Mouse (Mus musculus): ENCODE measurements at regions not wholly inside any gene's neighbourhood (a gene's known extent, or its start where the extent isn't known, plus 50 kb on each side); places are given as distances from the start of the nearest gene placed in this dataset.

- Histone ChIP-seq H3K4me3 (ENCODE audit: low read depth, low read length) (no peak overlapping the region), H3K4me1 (ENCODE audit: control insufficient read depth, insufficient read depth, low read length) (peaks cover 15% of the 10 kb centered on the region; the same call in 1 of the 2 replicates), H3K9me3 (ENCODE audit: control insufficient read depth, low read length) (no peaks in the 10 kb centered on the region), H3K27ac (replicated peaks; ENCODE audit: low read depth, low read length) (no peak overlapping the region), H3K4me2 (ENCODE audit: low read depth, low read length) (no peak overlapping the region), H3K27me3 (replicated peaks; ENCODE audit: control insufficient read depth, insufficient read depth, low read length) (no peaks in the 10 kb centered on the region), H3K9ac (ENCODE audit: low read depth, low read length) (no peak overlapping the region), H3K36me3 (ENCODE audit: control insufficient read depth, insufficient read depth, low read length) (no peaks in the 10 kb centered on the region)
- 35% methylated on average over 2 of the region's 2 CpGs for WGBS
- DNase-seq (ENCODE audit: low spot score) = no peak
- ATAC-seq (ENCODE audit: low read depth) = no peak
Observed at GRCm38 (mm10) chr6:95207063-95207462, 90.0 kb downstream of the Kbtbd8 start.

GRCm38 (mm10) chr6:95217431-95217830 is 100.4 kb downstream of the Kbtbd8 start:
- H3K9me3 ChIP-seq (ENCODE audit: control insufficient read depth, low read length) = no peaks in the 10 kb centered on the region
- no peak overlapping the region for H3K27ac ChIP-seq (replicated peaks; ENCODE audit: low read depth, low read length)
- H3K4me3 ChIP-seq (ENCODE audit: low read depth, low read length) = no peak overlapping the region
- H3K9ac ChIP-seq (ENCODE audit: low read depth, low read length) = no peak overlapping the region
- 38% methylated on average over 6 of the region's 6 CpGs for WGBS
- ATAC-seq (ENCODE audit: low read depth) (peak; percentile 26; the same call in 1 of the 2 replicates), DNase-seq (ENCODE audit: low spot score) (peak; percentile 63)
- H3K27me3 ChIP-seq (replicated peaks; ENCODE audit: control insufficient read depth, insufficient read depth, low read length) = no peaks in the 10 kb centered on the region
- no peaks in the 10 kb centered on the region for H3K4me1 ChIP-seq (ENCODE audit: control insufficient read depth, insufficient read depth, low read length)
- H3K4me2 ChIP-seq (ENCODE audit: low read depth, low read length) = no peak overlapping the region
- no peaks in the 10 kb centered on the region for H3K36me3 ChIP-seq (ENCODE audit: control insufficient read depth, insufficient read depth, low read length)

- DNase-seq (ENCODE audit: low spot score) (no peak), ATAC-seq (ENCODE audit: low read depth) (no peak)
- Histone ChIP-seq H3K4me1 (ENCODE audit: control insufficient read depth, insufficient read depth, low read length) (no peaks in the 10 kb centered on the region), H3K27ac (replicated peaks; ENCODE audit: low read depth, low read length) (no peak overlapping the region), H3K36me3 (ENCODE audit: control insufficient read depth, insufficient read depth, low read length) (no peaks in the 10 kb centered on the region), H3K4me3 (ENCODE audit: low read depth, low read length) (no peak overlapping the region), H3K4me2 (ENCODE audit: low read depth, low read length) (no peak overlapping the region), H3K27me3 (replicated peaks; ENCODE audit: control insufficient read depth, insufficient read depth, low read length) (no peaks in the 10 kb centered on the region), H3K9me3 (ENCODE audit: control insufficient read depth, low read length) (no peaks in the 10 kb centered on the region), H3K9ac (ENCODE audit: low read depth, low read length) (no peak overlapping the region)
- 59% methylated on average over 3 of the region's 3 CpGs for WGBS
Observed at GRCm38 (mm10) chr6:95218830-95219229, 101.8 kb downstream of the Kbtbd8 start.

GRCm38 (mm10) chr6:95223537-95223936 is 98.4 kb upstream of the Gm10234 start:
- 23% methylated on average over 7 of the region's 7 CpGs for WGBS
- DNase-seq (ENCODE audit: low spot score) (peak; percentile 81), ATAC-seq (ENCODE audit: low read depth) (peak; percentile 68; the same call in 1 of the 2 replicates)
- no peaks in the 10 kb centered on the region for H3K36me3 ChIP-seq (ENCODE audit: control insufficient read depth, insufficient read depth, low read length)
- no peaks in the 10 kb centered on the region for H3K4me1 ChIP-seq (ENCODE audit: control insufficient read depth, insufficient read depth, low read length)
- H3K27ac ChIP-seq (replicated peaks; ENCODE audit: low read depth, low read length) = no peak overlapping the region
- no peaks in the 10 kb centered on the region for H3K27me3 ChIP-seq (replicated peaks; ENCODE audit: control insufficient read depth, insufficient read depth, low read length)
- no peak overlapping the region for H3K4me2 ChIP-seq (ENCODE audit: low read depth, low read length)
- no peak overlapping the region for H3K9ac ChIP-seq (ENCODE audit: low read depth, low read length)
- no peak overlapping the region for H3K4me3 ChIP-seq (ENCODE audit: low read depth, low read length)
- no peaks in the 10 kb centered on the region for H3K9me3 ChIP-seq (ENCODE audit: control insufficient read depth, low read length)

- Histone ChIP-seq H3K36me3 (ENCODE audit: control insufficient read depth, insufficient read depth, low read length) (no peaks in the 10 kb centered on the region), H3K9me3 (ENCODE audit: control insufficient read depth, low read length) (no peaks in the 10 kb centered on the region), H3K4me1 (ENCODE audit: control insufficient read depth, insufficient read depth, low read length) (no peaks in the 10 kb centered on the region), H3K4me2 (ENCODE audit: low read depth, low read length) (no peak overlapping the region), H3K4me3 (ENCODE audit: low read depth, low read length) (no peak overlapping the region), H3K9ac (ENCODE audit: low read depth, low read length) (no peak overlapping the region), H3K27me3 (replicated peaks; ENCODE audit: control insufficient read depth, insufficient read depth, low read length) (no peaks in the 10 kb centered on the region), H3K27ac (replicated peaks; ENCODE audit: low read depth, low read length) (no peak overlapping the region)
- WGBS = 61% methylated on average over 8 of the region's 8 CpGs
- ATAC-seq (ENCODE audit: low read depth) = peak; percentile 72
- DNase-seq (ENCODE audit: low spot score) = peak; percentile 80
Observed at GRCm38 (mm10) chr6:95229885-95230284, 92.0 kb upstream of the Gm10234 start.

GRCm38 (mm10) chr6:95234712-95235111 is 87.2 kb upstream of the Gm10234 start:
- peak overlapping the region; percentile 35 for H3K4me2 ChIP-seq (ENCODE audit: low read depth, low read length)
- no peak overlapping the region for H3K9ac ChIP-seq (ENCODE audit: low read depth, low read length)
- no peak overlapping the region for H3K4me3 ChIP-seq (ENCODE audit: low read depth, low read length)
- 49% methylated on average over 13 of the region's 13 CpGs for WGBS
- no peaks in the 10 kb centered on the region for H3K4me1 ChIP-seq (ENCODE audit: control insufficient read depth, insufficient read depth, low read length)
- no peak overlapping the region for H3K27ac ChIP-seq (replicated peaks; ENCODE audit: low read depth, low read length)
- no peak for ATAC-seq (ENCODE audit: low read depth)
- no peak for DNase-seq (ENCODE audit: low spot score)
- no peaks in the 10 kb centered on the region for H3K9me3 ChIP-seq (ENCODE audit: control insufficient read depth, low read length)
- H3K27me3 ChIP-seq (replicated peaks; ENCODE audit: control insufficient read depth, insufficient read depth, low read length) = no peaks in the 10 kb centered on the region
- H3K36me3 ChIP-seq (ENCODE audit: control insufficient read depth, insufficient read depth, low read length) = no peaks in the 10 kb centered on the region

- H3K4me3 ChIP-seq (ENCODE audit: low read depth, low read length) = no peak overlapping the region
- no peak for ATAC-seq (ENCODE audit: low read depth)
- 77% methylated on average over 5 of the region's 5 CpGs for WGBS
Observed at GRCm38 (mm10) chr6:95243657-95244056, 78.3 kb upstream of the Gm10234 start.

GRCm38 (mm10) chr6:95244911-95245310 is 77.0 kb upstream of the Gm10234 start:
- Histone ChIP-seq H3K27me3 (replicated peaks; ENCODE audit: control insufficient read depth, insufficient read depth, low read length) (no peaks in the 10 kb centered on the region), H3K9ac (ENCODE audit: low read depth, low read length) (no peak overlapping the region), H3K36me3 (ENCODE audit: control insufficient read depth, insufficient read depth, low read length) (no peaks in the 10 kb centered on the region), H3K4me3 (ENCODE audit: low read depth, low read length) (no peak overlapping the region), H3K9me3 (ENCODE audit: control insufficient read depth, low read length) (no peaks in the 10 kb centered on the region), H3K4me1 (ENCODE audit: control insufficient read depth, insufficient read depth, low read length) (no peaks in the 10 kb centered on the region), H3K4me2 (ENCODE audit: low read depth, low read length) (no peak overlapping the region), H3K27ac (replicated peaks; ENCODE audit: low read depth, low read length) (no peak overlapping the region)
- ATAC-seq (ENCODE audit: low read depth) (no peak), DNase-seq (ENCODE audit: low spot score) (no peak)
- WGBS = 76% methylated on average over 7 of the region's 7 CpGs

More at GRCm38 (mm10) chr6:95243657-95244056, 78.3 kb upstream of the Gm10234 start:
- Histone ChIP-seq H3K4me1 (ENCODE audit: control insufficient read depth, insufficient read depth, low read length) (no peaks in the 10 kb centered on the region), H3K9me3 (ENCODE audit: control insufficient read depth, low read length) (no peaks in the 10 kb centered on the region), H3K27ac (replicated peaks; ENCODE audit: low read depth, low read length) (no peak overlapping the region), H3K36me3 (ENCODE audit: control insufficient read depth, insufficient read depth, low read length) (no peaks in the 10 kb centered on the region), H3K4me2 (ENCODE audit: low read depth, low read length) (no peak overlapping the region), H3K27me3 (replicated peaks; ENCODE audit: control insufficient read depth, insufficient read depth, low read length) (no peaks in the 10 kb centered on the region), H3K9ac (ENCODE audit: low read depth, low read length) (no peak overlapping the region)
- DNase-seq (ENCODE audit: low spot score) = no peak

GRCm38 (mm10) chr6:95256303-95256702 is 65.6 kb upstream of the Gm10234 start:
- Histone ChIP-seq H3K4me1 (ENCODE audit: control insufficient read depth, insufficient read depth, low read length) (no peaks in the 10 kb centered on the region), H3K27me3 (replicated peaks; ENCODE audit: control insufficient read depth, insufficient read depth, low read length) (no peaks in the 10 kb centered on the region), H3K9ac (ENCODE audit: low read depth, low read length) (no peak overlapping the region), H3K36me3 (ENCODE audit: control insufficient read depth, insufficient read depth, low read length) (no peaks in the 10 kb centered on the region), H3K9me3 (ENCODE audit: control insufficient read depth, low read length) (no peaks in the 10 kb centered on the region), H3K27ac (replicated peaks; ENCODE audit: low read depth, low read length) (no peak overlapping the region), H3K4me2 (ENCODE audit: low read depth, low read length) (no peak overlapping the region), H3K4me3 (ENCODE audit: low read depth, low read length) (no peak overlapping the region)
- 44% methylated on average over 5 of the region's 5 CpGs for WGBS
- DNase-seq (ENCODE audit: low spot score) = peak; percentile 34
- ATAC-seq (ENCODE audit: low read depth) = peak; percentile 18; the same call in 1 of the 2 replicates

Data from embryonic facial prominence, embryonic 14.5 days (tissue).